ENCODE assay signal across 8 mouse cellular contexts in genomic region chr16:24165461-24166081, GRCm38 (mm10).
A peak's percentile ranks its signal among the peaks of the same experiment; 100 is the strongest.
DNase-seq lines count a peak whose midpoint lies in the region; ATAC-seq and TF ChIP-seq lines count a peak whose summit lies in the region.

No protein-coding gene starts in this region.

- ATAC-seq in heart, embryonic 15.5 days (replicated peaks; ENCODE audit: insufficient number of reproducible peaks, insufficient read depth, low FRiP score, low read depth) = peak; percentile 18; the same call in 1 of the 2 replicates
- ATAC-seq in monocyte, adult 5-6 weeks (replicated peaks; ENCODE audit: insufficient number of reproducible peaks, low FRiP score, low TSS enrichment, poor library complexity, severe bottlenecking) = peak; percentile 97

- no peaks in the 10 kb centered on the region for H3K4me1 ChIP-seq in cerebellum, adult 2 months (ENCODE audit: control insufficient read depth, insufficient read depth, low read length)
- H3K4me1 ChIP-seq in heart, embryonic 15.5 days (replicated peaks) = peaks cover 7% of the 10 kb centered on the region

- no peaks in the 10 kb centered on the region for H3K36me3 ChIP-seq in heart, embryonic 15.5 days

- WGBS in cerebellum, adult 2 months = 57% methylated on average over 11 of the region's 11 CpGs
- 48% methylated on average over 11 of the region's 11 CpGs for WGBS in heart, embryonic 15.5 days

- TF ChIP-seq CTCF in cerebellum, adult 2 months (IDR thresholded peaks at IDR 0.05; ENCODE audit: borderline replicate concordance, insufficient read depth, low read depth, low read length) = no peak

- H3K4me3 ChIP-seq in cerebellum, adult 2 months (replicated peaks; ENCODE audit: insufficient read depth, low read depth, low read length) = no peak overlapping the region
- H3K4me3 ChIP-seq in heart, embryonic 15.5 days = no peak overlapping the region

- no peaks in the 10 kb centered on the region for H3K27me3 ChIP-seq in cerebellum, adult 2 months (ENCODE audit: control insufficient read depth, insufficient read depth, low read length)
- no peaks in the 10 kb centered on the region for H3K27me3 ChIP-seq in heart, embryonic 15.5 days

- no peak for TF ChIP-seq POLR2A in cerebellum, adult 2 months (IDR thresholded peaks at IDR 0.05; ENCODE audit: borderline replicate concordance, insufficient read depth, low read length)

- peak; percentile 21 to 34 for DNase-seq in cerebellum, postnatal 14 days
- no peak for DNase-seq in cerebellum, adult 2 months
- peak; percentile 98 for DNase-seq in A20 (ENCODE audit: low read depth, low spot score)
- DNase-seq in thymus, postnatal 4 days = peak; percentile 65
- DNase-seq in layer of hippocampus, adult 9-10 months (ENCODE audit: low spot score) = no peak
- no peak for DNase-seq in neural tube, embryonic 10.5 days (ENCODE audit: extremely low spot score, low spot score)

- H3K9ac ChIP-seq in heart, embryonic 15.5 days = no peak overlapping the region

- H3K9me3 ChIP-seq in heart, embryonic 15.5 days (replicated peaks) = no peaks in the 10 kb centered on the region

- no peak overlapping the region for H3K27ac ChIP-seq in cerebellum, adult 2 months (ENCODE audit: insufficient read depth, low read length)
- no peak overlapping the region; the same call in 1 of the 2 replicates for H3K27ac ChIP-seq in heart, embryonic 15.5 days

- no peak overlapping the region for H3K4me2 ChIP-seq in heart, embryonic 15.5 days

Comparison
In these comparisons a context has a peak if more than half of its experiments do, and no peak if none do; other contexts are left out.
1. DNase-seq: peak in cerebellum, postnatal 14 days (2 of 2), A20 (single experiment) and thymus, postnatal 4 days (single experiment); none in cerebellum, adult 2 months (0 of 2), layer of hippocampus, adult 9-10 months (single experiment) and neural tube, embryonic 10.5 days (single experiment).